Mouse (Mus musculus) liver (tissue): ENCODE data around the gene Cdc42ep2.

Source experiments
- DNase-seq: peaks from one replicate; pipeline ENCODE4 v3.0.0-alpha.2; 2020; ENCODE audit warnings: mixed read lengths

Gene Cdc42ep2

GRCm38 (mm10) chr19:5872528-5872927 lies 52.1 kb downstream of the Cdc42ep2 start:
- no peak for DNase-seq

DNA sequence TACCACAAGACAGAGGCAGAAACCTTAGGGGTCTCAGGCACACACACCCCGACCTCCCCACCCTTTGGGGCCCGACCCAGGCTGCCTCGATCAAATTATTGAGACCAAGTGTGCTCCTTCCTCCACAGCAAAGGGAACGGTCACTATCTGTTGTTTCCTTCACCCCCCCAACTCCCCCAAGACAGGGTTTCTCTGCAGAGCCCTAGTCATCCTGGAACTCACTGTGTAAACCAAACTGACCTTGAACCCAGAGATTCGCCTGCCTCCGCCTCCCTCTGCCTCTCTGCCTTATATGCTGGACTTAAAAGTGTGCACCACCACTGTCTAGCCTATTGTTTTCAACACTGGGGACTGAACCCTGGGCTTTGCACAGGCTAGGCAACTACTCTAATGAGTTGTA lies 52.9 kb downstream of the Cdc42ep2 start:
- no peak for DNase-seq

DNA sequence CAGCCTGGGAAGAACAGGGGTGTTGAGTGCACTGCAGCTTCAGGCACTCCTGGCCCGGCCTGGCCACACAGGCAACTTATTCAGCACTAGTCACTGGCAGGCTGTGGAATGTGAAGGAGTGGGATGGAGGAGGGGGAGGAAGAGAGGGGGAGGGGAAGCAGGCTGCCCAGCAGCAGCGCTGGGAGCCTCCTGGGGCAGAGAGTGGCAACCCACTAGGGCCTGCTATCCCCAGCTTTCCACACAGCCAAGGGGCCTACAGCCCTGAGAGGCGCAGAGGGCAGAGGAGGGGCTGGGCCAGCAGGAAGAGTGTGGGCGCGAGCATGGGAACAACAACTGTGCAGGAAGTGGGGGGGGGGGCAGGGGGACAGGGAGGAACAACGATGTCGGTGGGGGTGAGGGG lies 53.3 kb downstream of the Cdc42ep2 start:
- peak; percentile 42 for DNase-seq

DNA sequence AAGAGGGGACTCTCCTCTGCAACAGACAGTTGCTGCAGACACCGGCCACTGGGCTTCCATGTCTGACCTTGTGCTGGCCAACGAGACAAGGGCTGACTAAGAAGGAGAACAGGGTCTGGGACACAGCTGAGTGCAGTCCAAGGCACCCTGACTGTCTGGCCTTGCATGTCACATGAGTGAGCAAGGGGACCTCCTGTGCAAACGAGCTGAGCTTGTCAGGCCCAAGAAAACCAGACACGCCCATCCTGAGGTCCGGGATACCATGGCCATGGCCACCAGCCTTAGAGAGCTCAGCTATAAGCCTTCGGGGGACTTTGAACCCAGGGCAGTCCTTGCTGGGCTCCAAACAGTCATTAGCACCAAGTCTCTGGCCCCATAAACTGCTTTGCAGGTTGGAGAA lies 56.5 kb downstream of the Cdc42ep2 start:
- no peak for DNase-seq
